Mouse (Mus musculus): ENCODE measurements around the gene Gm42372. TPM values are rescaled to one million over a fixed set of nuclear protein-coding genes. Genes with fewer than 3 reads are reported as not detected.

The Gm42372 gene
- polyA plus RNA-seq, 1 experiment from 2014 or later, result 0.26 TPM

GRCm38 (mm10) chr7:16971160-16971559, 11.7 kb upstream of the Gm42372 start:
- Histone ChIP-seq H3K36me3 (no peaks in the 10 kb centered on the region), H3K4me2 (no peak overlapping the region), H3K9ac (replicated peaks) (no peak overlapping the region), H3K27me3 (no peaks in the 10 kb centered on the region), H3K4me3 (replicated peaks) (no peak overlapping the region), H3K27ac (no peak overlapping the region), H3K4me1 (replicated peaks) (no peaks in the 10 kb centered on the region), H3K9me3 (peaks cover 3% of the 10 kb centered on the region; the same call in 1 of the 2 replicates)
- ATAC-seq (ENCODE audit: insufficient number of reproducible peaks, insufficient read depth, low FRiP score, low TSS enrichment, low read depth), result no peak
- WGBS, result 91% methylated on average over 3 of the region's 3 CpGs

GRCm38 (mm10) chr7:16974018-16974417, 8.9 kb upstream of the Gm42372 start:
- Histone ChIP-seq H3K9ac (replicated peaks) (no peak overlapping the region), H3K4me3 (replicated peaks) (no peak overlapping the region), H3K9me3 (peaks cover 3% of the 10 kb centered on the region; the same call in 1 of the 2 replicates), H3K4me2 (no peak overlapping the region), H3K4me1 (replicated peaks) (no peaks in the 10 kb centered on the region), H3K27me3 (no peaks in the 10 kb centered on the region), H3K27ac (no peak overlapping the region), H3K36me3 (no peaks in the 10 kb centered on the region)
- no peak for ATAC-seq (ENCODE audit: insufficient number of reproducible peaks, insufficient read depth, low FRiP score, low TSS enrichment, low read depth)
- WGBS, result 77% methylated on average over 6 of the region's 6 CpGs

- WGBS, result 64% methylated on average over 8 of the region's 8 CpGs
- H3K9me3 ChIP-seq, result no peaks in the 10 kb centered on the region
- no peak overlapping the region for H3K9ac ChIP-seq (replicated peaks)
- H3K4me1 ChIP-seq (replicated peaks), result peaks cover 12% of the 10 kb centered on the region
- H3K4me2 ChIP-seq, result no peak overlapping the region
- no peaks in the 10 kb centered on the region for H3K36me3 ChIP-seq
- H3K4me3 ChIP-seq (replicated peaks), result no peak overlapping the region
- no peak for ATAC-seq (ENCODE audit: insufficient number of reproducible peaks, insufficient read depth, low FRiP score, low TSS enrichment, low read depth)
- H3K27ac ChIP-seq, result no peak overlapping the region
- no peaks in the 10 kb centered on the region for H3K27me3 ChIP-seq
These were observed 6.6 kb upstream of the Gm42372 start for GRCm38 (mm10) chr7:16976298-16976697.

- H3K9me3 ChIP-seq, result no peaks in the 10 kb centered on the region
- no peak overlapping the region for H3K9ac ChIP-seq (replicated peaks)
- H3K4me1 ChIP-seq (replicated peaks), result peaks cover 23% of the 10 kb centered on the region
- no peak overlapping the region for H3K4me3 ChIP-seq (replicated peaks)
- WGBS, result 70% methylated on average over 6 of the region's 6 CpGs
- ATAC-seq (ENCODE audit: insufficient number of reproducible peaks, insufficient read depth, low FRiP score, low TSS enrichment, low read depth), result no peak
- no peaks in the 10 kb centered on the region for H3K27me3 ChIP-seq
- no peaks in the 10 kb centered on the region for H3K36me3 ChIP-seq
- no peak overlapping the region for H3K27ac ChIP-seq
- H3K4me2 ChIP-seq, result no peak overlapping the region
These were observed 4.7 kb upstream of the Gm42372 start for GRCm38 (mm10) chr7:16978173-16978572.

GRCm38 (mm10) chr7:16978593-16978992, 4.3 kb upstream of the Gm42372 start:
- Histone ChIP-seq H3K4me2 (no peak overlapping the region), H3K9ac (replicated peaks) (no peak overlapping the region), H3K4me3 (replicated peaks) (no peak overlapping the region), H3K36me3 (no peaks in the 10 kb centered on the region), H3K9me3 (no peaks in the 10 kb centered on the region), H3K27me3 (no peaks in the 10 kb centered on the region), H3K4me1 (replicated peaks) (peaks cover 26% of the 10 kb centered on the region), H3K27ac (no peak overlapping the region)
- ATAC-seq (ENCODE audit: insufficient number of reproducible peaks, insufficient read depth, low FRiP score, low TSS enrichment, low read depth), result no peak
- 88% methylated on average over 3 of the region's 3 CpGs for WGBS

- peak overlapping the region; percentile 51 for H3K4me2 ChIP-seq
- peaks cover 30% of the 10 kb centered on the region for H3K4me1 ChIP-seq (replicated peaks)
- no peaks in the 10 kb centered on the region for H3K36me3 ChIP-seq
- peak overlapping the region; percentile 94 for H3K27ac ChIP-seq
- H3K9ac ChIP-seq (replicated peaks), result no peak overlapping the region
- no peaks in the 10 kb centered on the region for H3K27me3 ChIP-seq
- H3K4me3 ChIP-seq (replicated peaks), result peak overlapping the region; percentile 24
- WGBS, result 1% methylated on average over 12 of the region's 12 CpGs
- H3K9me3 ChIP-seq, result no peaks in the 10 kb centered on the region
- ATAC-seq (ENCODE audit: insufficient number of reproducible peaks, insufficient read depth, low FRiP score, low TSS enrichment, low read depth), result peak; percentile 77
These were observed 2.5 kb upstream of the Gm42372 start for GRCm38 (mm10) chr7:16980348-16980747.

- 41% methylated on average over 7 of the region's 7 CpGs for WGBS
- Histone ChIP-seq H3K36me3 (no peaks in the 10 kb centered on the region), H3K27ac (peak overlapping the region; percentile 74), H3K4me3 (replicated peaks) (no peak overlapping the region), H3K9ac (replicated peaks) (no peak overlapping the region; the same call in 1 of the 2 replicates), H3K9me3 (no peaks in the 10 kb centered on the region; the same call in 1 of the 2 replicates), H3K27me3 (no peaks in the 10 kb centered on the region), H3K4me2 (no peak overlapping the region), H3K4me1 (replicated peaks) (peaks cover 52% of the 10 kb centered on the region)
- ATAC-seq (ENCODE audit: insufficient number of reproducible peaks, insufficient read depth, low FRiP score, low TSS enrichment, low read depth), result no peak
These were observed 4.8 kb downstream of the Gm42372 start for GRCm38 (mm10) chr7:16987541-16988149.

GRCm38 (mm10) chr7:16988405-16988804, 5.5 kb downstream of the Gm42372 start:
- Histone ChIP-seq H3K4me1 (replicated peaks) (peaks cover 49% of the 10 kb centered on the region), H3K4me3 (replicated peaks) (no peak overlapping the region), H3K4me2 (no peak overlapping the region), H3K27ac (peak overlapping the region; percentile 74), H3K9ac (replicated peaks) (no peak overlapping the region), H3K36me3 (no peaks in the 10 kb centered on the region), H3K9me3 (no peaks in the 10 kb centered on the region; the same call in 1 of the 2 replicates), H3K27me3 (no peaks in the 10 kb centered on the region)
- ATAC-seq (ENCODE audit: insufficient number of reproducible peaks, insufficient read depth, low FRiP score, low TSS enrichment, low read depth), result no peak
- WGBS, result 39% methylated on average over 3 of the region's 3 CpGs

- ATAC-seq (ENCODE audit: insufficient number of reproducible peaks, insufficient read depth, low FRiP score, low TSS enrichment, low read depth), result no peak
- Histone ChIP-seq H3K27me3 (no peaks in the 10 kb centered on the region), H3K9ac (replicated peaks) (no peak overlapping the region), H3K4me1 (replicated peaks) (peaks cover 52% of the 10 kb centered on the region), H3K36me3 (peaks cover 4% of the 10 kb centered on the region), H3K27ac (peak overlapping the region; percentile 82), H3K4me3 (replicated peaks) (no peak overlapping the region), H3K4me2 (no peak overlapping the region), H3K9me3 (no peaks in the 10 kb centered on the region; the same call in 1 of the 2 replicates)
- WGBS, result 50% methylated on average over 15 of the region's 15 CpGs
These were observed 7.3 kb downstream of the Gm42372 start for GRCm38 (mm10) chr7:16990006-16990744.

- Histone ChIP-seq H3K4me3 (replicated peaks) (peak overlapping the region; percentile 8; the same call in 1 of the 2 replicates), H3K4me1 (replicated peaks) (peaks cover 69% of the 10 kb centered on the region), H3K9ac (replicated peaks) (no peak overlapping the region), H3K27me3 (no peaks in the 10 kb centered on the region), H3K9me3 (no peaks in the 10 kb centered on the region; the same call in 1 of the 2 replicates), H3K4me2 (peak overlapping the region; percentile 47), H3K27ac (peak overlapping the region; percentile 95), H3K36me3 (peaks cover 19% of the 10 kb centered on the region)
- peak; percentile 50; the same call in 1 of the 2 replicates for ATAC-seq (ENCODE audit: insufficient number of reproducible peaks, insufficient read depth, low FRiP score, low TSS enrichment, low read depth)
- WGBS, result 55% methylated on average over 18 of the region's 18 CpGs
These were observed 9.0 kb downstream of the Gm42372 start for GRCm38 (mm10) chr7:16991681-16992450.

GRCm38 (mm10) chr7:16992451-16992807, 9.5 kb downstream of the Gm42372 start, which contains the start of gene Ccdc8:
Ccdc8 (plus strand) TSS chr7:16992708.
- 96% methylated on average over 5 of the region's 5 CpGs for whole genome bisulfite sequencing
- peaks cover 69% of the 10 kb centered on the region for H3K4me1 ChIP-seq (replicated peaks)
- no peak for ATAC-seq (ENCODE audit: insufficient number of reproducible peaks, insufficient read depth, low FRiP score, low TSS enrichment, low read depth)
- peaks cover 25% of the 10 kb centered on the region for H3K36me3 ChIP-seq
- H3K4me3 ChIP-seq (replicated peaks), result peak within 1 kb of the TSS; percentile 73
- peak within 1 kb of the TSS; percentile 95 for H3K27ac ChIP-seq
- no peak within 1 kb of the TSS for H3K9ac ChIP-seq (replicated peaks)
- H3K9me3 ChIP-seq, result no peaks in the 10 kb centered on the region; the same call in 1 of the 2 replicates
- no peaks in the 10 kb centered on the region for H3K27me3 ChIP-seq
- peak within 1 kb of the TSS; percentile 89 for H3K4me2 ChIP-seq
